Mouse (Mus musculus): ENCODE measurements around the gene Szrd1.

Gene Szrd1

DNA sequence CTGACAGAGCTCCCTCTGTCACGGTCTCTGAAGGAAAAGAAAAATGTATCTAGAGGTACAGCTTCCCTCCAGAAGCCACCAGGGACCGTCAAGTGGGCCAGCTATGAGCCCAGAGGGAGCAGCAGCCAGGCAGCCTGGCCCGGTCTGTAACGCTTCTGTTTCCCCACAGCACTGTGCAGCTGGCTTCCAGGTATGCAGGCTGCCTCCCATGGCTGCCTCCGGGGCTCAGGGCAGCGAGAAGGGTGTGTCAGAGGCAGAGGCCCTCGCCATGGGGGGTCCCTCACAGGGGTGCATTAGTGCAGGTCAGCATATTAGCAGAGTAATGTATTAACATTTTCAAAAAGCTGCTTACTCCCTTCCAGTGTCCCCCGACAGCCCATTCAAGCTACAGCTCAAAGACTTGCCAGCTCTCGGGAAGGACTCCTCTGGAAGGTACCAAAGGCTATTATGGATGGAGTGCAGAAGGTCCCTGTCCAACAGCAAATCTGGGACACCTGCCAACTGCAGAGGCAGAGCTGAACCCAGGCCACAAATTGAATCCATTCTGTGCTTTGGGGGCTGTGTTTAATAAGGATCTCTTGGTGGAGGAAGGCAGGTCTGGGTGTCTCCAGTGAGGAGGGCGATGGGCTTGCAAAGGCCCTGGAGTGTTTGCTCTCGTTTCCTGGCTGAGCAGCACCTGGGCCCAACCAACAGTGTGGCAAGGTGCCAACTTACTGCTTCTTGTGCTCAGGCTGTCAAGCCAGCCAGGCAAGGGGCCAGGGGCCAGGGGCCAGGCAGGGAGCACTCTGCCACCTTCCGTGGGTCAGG lies 72.7 kb downstream of the Szrd1 start:
- DNase-seq: peak; percentile 79 to 84

- peak; percentile 85 to 90 for DNase-seq
Observed at GRCm38 (mm10) chr4:141065123-141065522, 74.5 kb downstream of the Szrd1 start.

GRCm38 (mm10) chr4:141064104-141064659 lies 75.4 kb downstream of the Szrd1 start:
- no peak for DNase-seq

Data from cerebellum, postnatal 25 days (tissue).